Mouse (Mus musculus) Patski (cell line): Measurements from ENCODE around the gene Lrp1. TPM values are rescaled to one million over a fixed set of nuclear protein-coding genes. Genes with fewer than 3 reads are reported as not detected.
A peak's percentile ranks its signal among the peaks of the same experiment; 100 is the strongest.

ENCODE experiments used
- ATAC-seq: fragments of 100-300 bp; one replicate; pipeline ENCODE4 v1.8.0; 2021
- CTCF ChIA-PET: fragments of 350-600 bp; sonication (Branson Sonifier 250); formaldehyde crosslinking; loops from one replicate; lab custom pipeline; 2022; ENCODE audit warnings: inconsistent platforms; lab: Charles Lee
- POLR2A ChIA-PET: fragments of 350-600 bp; sonication (Branson Sonifier 250); formaldehyde crosslinking; loops from one replicate; lab custom pipeline; 2022; ENCODE audit warnings: antibody characterized with exemption, inconsistent platforms; lab: Charles Lee
- DNase-seq: peaks from one replicate; pipeline ENCODE4 v3.0.0-alpha.2; 2011; ENCODE audit warnings: low read depth, low spot score
- H3K27me3 ChIP-seq: fragments of 371-371 bp; one replicate; pipeline ENCODE4 v1.5.1; 2021
- CTCF ChIP-seq: fragments of 100-300 bp; IDR thresholded peaks from one replicate; pipeline ENCODE4 v1.5.1; 2021
- in situ Hi-C: fragments of 300-500 bp; cut with MboI; formaldehyde crosslinking; loops from 3 replicates; pipeline ENCODE4 v1.11.1; 2018; ENCODE audit warnings: low pct_unique_long_range_greater_than_20kb, mixed read lengths
- polyA plus RNA-seq: library from polyadenylated mRNA; unstranded; gene quantifications from one replicate; pipeline ENCODE4 v1.2.3, GENCODE M21; 2021

The Lrp1 gene
- polyA plus RNA-seq, 1 experiment from 2014 or later = 62.5 TPM

- in situ Hi-C loops = loop anchor here (5.0 kb wide), 1 partner anchor 55 kb away; no protein-coding TSS in a partner anchor
- ChIA-PET CTCF (interaction anchor here (1.1 to 2.9 kb wide), 4 partner anchors 10 to 64 kb away, joined by 3 to 14 read pairs (median 6); partner anchors contain the start of genes Lrp1 and Stat6), POLR2A (interaction anchor here (0.8 to 1.1 kb wide), 2 partner anchors 35 to 43 kb away, joined by 3 to 6 read pairs; partner anchors contain the start of gene Nab2)
- no peak for ATAC-seq
- no peaks in the 10 kb centered on the region for H3K27me3 ChIP-seq
- no peak for DNase-seq
- TF ChIP-seq CTCF = no peak
These were observed 11.8 kb upstream of the Lrp1 start for GRCm38 (mm10) chr10:127632668-127633271.

DNA sequence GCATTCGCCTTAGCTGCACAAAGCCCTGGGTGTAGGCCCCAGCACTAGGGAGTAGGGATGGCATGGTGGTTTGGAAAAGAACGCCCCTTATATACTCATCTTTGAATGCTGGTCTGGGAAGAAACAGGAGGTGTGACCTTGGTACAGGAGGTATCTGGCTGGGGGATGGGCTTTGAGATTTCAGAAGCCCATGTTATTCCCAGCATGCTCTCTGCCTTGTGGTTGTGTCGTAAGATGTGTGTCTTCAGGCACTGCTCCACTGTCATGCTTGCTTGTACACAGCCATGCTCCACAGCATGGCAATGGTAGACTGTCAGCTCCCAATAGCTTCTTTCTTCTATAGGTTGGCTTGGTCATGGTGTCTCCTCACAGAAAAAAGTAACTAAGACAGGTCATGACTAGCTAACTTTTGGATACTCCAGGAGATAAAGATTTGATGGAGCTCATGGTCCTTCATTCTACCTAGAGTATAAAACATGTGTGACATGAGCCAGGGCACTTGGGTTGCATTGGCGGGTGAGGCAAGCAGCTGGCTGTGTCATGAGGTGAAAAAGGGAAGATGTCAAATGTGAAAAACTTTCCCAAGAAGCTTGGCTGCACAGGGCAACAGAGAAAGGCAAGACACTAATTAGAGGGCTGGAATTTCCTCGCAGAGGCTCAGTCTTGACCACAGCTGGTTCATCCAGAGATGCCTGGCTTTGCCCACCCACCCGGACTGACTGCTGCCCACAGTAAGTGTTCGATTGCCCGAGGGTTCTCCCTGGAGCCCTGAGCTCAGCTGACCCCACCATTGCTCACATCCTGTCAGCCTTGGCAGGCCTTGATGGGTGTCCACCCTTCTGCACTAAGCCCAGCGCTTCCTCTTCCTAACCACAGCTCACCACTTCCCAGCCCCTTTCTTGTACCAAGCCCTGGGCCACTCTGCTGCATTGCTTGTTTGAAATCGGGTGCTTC, 10.6 kb upstream of the Lrp1 start:
- ChIA-PET POLR2A (interaction anchor here (1.3 to 1.5 kb wide), 2 partner anchors 11 to 31 kb away, joined by 3 to 7 read pairs; partner anchors contain the start of gene Stat6), CTCF (interaction anchor here (1.0 to 2.9 kb wide), 6 partner anchors 9 to 88 kb away, joined by 3 to 14 read pairs (median 4); partner anchors contain the start of genes Lrp1 and Stat6)
- no peak for TF ChIP-seq CTCF
- in situ Hi-C loops = loop anchor here (5.0 kb wide), 1 partner anchor 54 kb away; no protein-coding TSS in a partner anchor
- peak; percentile 82 for DNase-seq
- no peaks in the 10 kb centered on the region for H3K27me3 ChIP-seq
- ATAC-seq = peak; percentile 91

DNA sequence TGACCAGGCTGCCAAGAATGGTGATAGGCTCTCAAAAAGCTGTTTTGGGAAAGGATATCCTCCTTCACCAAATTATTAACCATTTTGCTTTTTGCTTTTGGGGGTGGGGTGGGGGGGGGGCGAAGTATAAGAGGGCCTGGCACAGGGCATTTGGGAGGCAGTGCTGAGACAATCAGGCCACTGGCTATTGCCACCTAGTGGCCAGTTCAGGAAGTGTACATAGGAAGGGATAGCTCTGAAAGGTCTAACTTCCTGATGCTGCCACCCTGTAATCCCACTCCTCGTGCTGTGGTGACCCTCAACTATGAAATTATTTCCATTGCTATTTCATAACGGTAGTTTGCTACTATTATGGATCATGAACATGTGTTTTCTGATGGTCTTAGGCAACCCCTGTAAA, 5.5 kb upstream of the Lrp1 start:
- ATAC-seq (no peak), DNase-seq (no peak)
- in situ Hi-C loops = no loop called here
- ChIA-PET POLR2A (interaction anchor here (0.7 to 1.7 kb wide), 2 partner anchors 17 to 64 kb away, joined by 3 to 6 read pairs; partner anchors contain the start of gene Stat6), CTCF (interaction anchor here (1.0 to 2.4 kb wide), 2 partner anchors 30 to 58 kb away, joined by 3 to 7 read pairs; no protein-coding TSS in a partner anchor)
- no peak for TF ChIP-seq CTCF
- H3K27me3 ChIP-seq = no peaks in the 10 kb centered on the region

DNA sequence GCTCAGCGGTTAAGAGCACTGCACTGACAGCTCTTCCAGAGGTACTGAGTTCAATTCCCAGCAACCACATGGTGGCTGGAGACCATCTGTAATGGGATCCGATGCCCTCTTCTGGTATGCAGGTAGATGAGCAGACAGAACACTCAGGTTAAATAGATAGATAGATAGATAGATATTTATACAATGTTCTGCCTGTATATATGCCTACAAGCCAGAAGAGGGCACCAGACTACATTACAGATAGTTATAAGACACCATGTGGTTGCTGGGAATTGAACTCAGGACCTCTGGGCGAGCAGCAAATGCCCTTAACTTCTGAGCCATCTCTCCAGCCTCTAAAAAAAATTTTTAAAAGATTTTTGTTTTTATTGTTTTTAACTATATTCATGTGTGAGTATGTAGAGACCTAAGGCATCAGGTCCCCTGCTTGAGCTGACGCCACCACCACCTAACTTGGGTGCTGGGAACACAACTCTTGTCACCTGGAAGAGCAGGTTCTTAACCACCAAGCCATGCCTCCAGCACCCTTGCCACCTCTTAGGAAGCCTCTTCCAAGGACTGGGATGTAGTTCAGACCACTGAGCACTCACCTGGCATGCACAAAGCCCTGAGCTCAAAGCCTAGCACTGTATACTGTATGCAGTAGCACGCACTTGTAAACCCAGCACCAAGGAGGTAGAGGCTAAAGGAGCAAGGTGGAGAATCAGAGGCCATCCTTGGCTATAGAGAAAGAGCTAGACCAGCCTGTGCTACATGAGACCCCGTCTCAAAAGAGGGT, 2.7 kb upstream of the Lrp1 start:
- CTCF ChIA-PET = interaction anchor here (0.7 to 3.3 kb wide), 12 partner anchors 8 to 57 kb away, joined by 3 to 26 read pairs (median 4); partner anchors contain the start of gene Stat6
- ATAC-seq = no peak
- no peak for TF ChIP-seq CTCF
- POLR2A ChIA-PET = interaction anchor here (1.3 kb wide), 1 partner anchor 115 kb away, joined by 3 read pairs; no protein-coding TSS in a partner anchor
- in situ Hi-C loops = no loop called here
- no peak for DNase-seq
- no peaks in the 10 kb centered on the region for H3K27me3 ChIP-seq

- no peaks in the 10 kb centered on the region for H3K27me3 ChIP-seq
- POLR2A ChIA-PET = interaction anchor here (0.8 to 2.5 kb wide), 4 partner anchors 45 to 116 kb away, joined by 3 to 12 read pairs (median 4); partner anchors contain the start of gene Nab2
- DNase-seq (no peak), ATAC-seq (no peak)
- TF ChIP-seq CTCF = no peak
- CTCF ChIA-PET = interaction anchor here (0.7 to 3.3 kb wide), 14 partner anchors 9 to 61 kb away, joined by 3 to 26 read pairs (median 5); partner anchors contain the start of genes Nab2 and Stat6
- in situ Hi-C loops = no loop called here
These were observed 1.7 kb upstream of the Lrp1 start for GRCm38 (mm10) chr10:127622661-127623060.

DNA sequence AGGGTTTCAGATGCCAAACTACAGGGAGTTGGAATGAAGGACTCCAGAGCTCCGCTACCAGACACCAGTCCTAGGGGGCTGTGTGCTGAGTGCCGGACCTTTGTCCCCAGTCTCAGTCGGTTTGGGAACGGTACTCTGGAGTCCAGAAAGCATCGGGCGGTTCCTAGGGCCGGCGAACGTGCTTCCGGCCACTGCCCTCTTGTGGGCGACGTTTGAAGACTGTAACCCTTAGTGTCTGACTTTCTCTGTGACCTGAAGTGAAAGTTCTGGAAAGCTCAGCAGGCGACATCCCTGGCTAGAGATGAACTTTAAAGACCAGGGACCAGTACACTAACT, 1.1 kb upstream of the Lrp1 start:
- ChIA-PET CTCF (interaction anchor here (0.8 to 3.3 kb wide), 14 partner anchors 9 to 61 kb away, joined by 3 to 26 read pairs (median 5); partner anchors contain the start of genes Nab2 and Stat6), POLR2A (interaction anchor here (0.8 to 2.5 kb wide), 4 partner anchors 46 to 116 kb away, joined by 3 to 12 read pairs (median 4); partner anchors contain the start of gene Nab2)
- no peaks in the 10 kb centered on the region for H3K27me3 ChIP-seq
- in situ Hi-C loops = no loop called here
- TF ChIP-seq CTCF = no peak
- DNase-seq (peak; percentile 31), ATAC-seq (peak; percentile 64)

- H3K27me3 ChIP-seq = no peaks in the 10 kb centered on the region
- ChIA-PET POLR2A (interaction anchor here (0.8 to 2.5 kb wide), 5 partner anchors 17 to 51 kb away, joined by 3 to 12 read pairs (median 4); partner anchors contain the start of genes Nab2 and Stat6), CTCF (interaction anchor here (0.8 to 3.3 kb wide), 12 partner anchors 8 to 60 kb away, joined by 3 to 26 read pairs (median 6); partner anchors contain the start of genes Nab2 and Stat6)
- in situ Hi-C loops = no loop called here
- DNase-seq (peak; percentile 46), ATAC-seq (peak; percentile 68)
- no peak for TF ChIP-seq CTCF
These were observed 476 bp upstream of the Lrp1 start for GRCm38 (mm10) chr10:127621191-127622056.

DNA sequence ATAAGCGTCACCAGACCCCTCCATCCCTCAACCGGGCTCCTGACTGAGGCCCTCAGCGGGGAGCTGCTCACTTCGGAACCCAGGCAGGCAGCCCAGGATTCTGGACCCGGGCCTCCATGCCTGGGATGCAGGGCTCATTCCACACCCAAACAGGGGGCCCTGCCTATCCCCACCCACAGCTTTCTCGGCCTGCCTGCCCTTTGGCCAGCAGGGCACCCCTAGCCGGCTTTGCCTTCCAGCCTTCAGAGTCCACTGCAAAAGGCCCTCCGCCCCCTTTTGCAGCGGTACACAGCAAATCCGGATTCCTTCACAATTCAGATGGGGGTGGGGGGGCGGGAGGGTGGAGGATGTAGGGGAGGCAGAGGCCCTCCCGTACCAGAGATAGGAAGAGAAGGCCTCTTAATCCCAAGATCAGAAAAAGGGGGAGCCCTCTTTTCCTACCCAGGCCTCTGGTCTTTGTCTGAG, 975 bp downstream of the Lrp1 start:
- in situ Hi-C loops = no loop called here
- ChIA-PET POLR2A (interaction anchor here (1.8 kb wide), 2 partner anchors 11 to 21 kb away, joined by 5 to 6 read pairs; no protein-coding TSS in a partner anchor), CTCF (interaction anchor here (0.7 to 1.6 kb wide), 2 partner anchors 22 to 53 kb away, joined by 3 read pairs; no protein-coding TSS in a partner anchor)
- DNase-seq (no peak), ATAC-seq (no peak)
- no peaks in the 10 kb centered on the region for H3K27me3 ChIP-seq
- TF ChIP-seq CTCF = no peak
